Mouse (Mus musculus) heart, adult 2 months (tissue): ENCODE results near the gene Zdhhc9.

ENCODE experiments used
- EP300 ChIP-seq: fragments of 200-500 bp; IDR thresholded peaks from 2 replicates; pipeline ENCODE4 v1.6.1; 2011; ENCODE audit warnings: low read depth, low read length, control low read depth; ENCODE audit not compliant: insufficient read depth
- POLR2A ChIP-seq: fragments of 200-500 bp; IDR thresholded peaks from 2 replicates; pipeline ENCODE4 v1.6.1; 2011; ENCODE audit warnings: mild to moderate bottlenecking, low read depth, low read length, control low read depth; ENCODE audit not compliant: insufficient read depth

- TF ChIP-seq POLR2A = no peak
- no peak for TF ChIP-seq EP300
Observed at GRCm38 (mm10) chrX:48147741-48148186, 60.9 kb downstream of the Zdhhc9 start.
